In genomic region chr2:101815250-101815934, GRCm38 (mm10) we compare ENCODE assay signal across 9 mouse cellular contexts.
A peak's percentile ranks its signal among the peaks of the same experiment; 100 is the strongest.
DNase-seq lines count a peak whose midpoint lies in the region; ATAC-seq lines count a peak whose summit lies in the region.
"Had no signal": no experiment of that assay in that cellular context is flagged by ENCODE, and none has a peak within 500 bp of the region (broad histone marks: within the 10 kb centered on the region; RNA-seq: fewer than 3 reads in every experiment).

No protein-coding gene starts in this region.

- H3K4me2 ChIP-seq in heart, embryonic 12.5 days: no peak overlapping the region
- H3K4me2 ChIP-seq: liver, embryonic 15.5 days had no signal

- no peaks in the 10 kb centered on the region for H3K27me3 ChIP-seq in heart, embryonic 12.5 days (replicated peaks)
- H3K27me3 ChIP-seq: liver, embryonic 15.5 days had no signal

- no peak overlapping the region for H3K9ac ChIP-seq in heart, embryonic 12.5 days
- H3K9ac ChIP-seq: liver, embryonic 15.5 days had no signal

- no peaks in the 10 kb centered on the region for H3K9me3 ChIP-seq in heart, embryonic 12.5 days (replicated peaks)
- H3K9me3 ChIP-seq: liver, embryonic 15.5 days had no signal

- intact Hi-C loops in heart, postnatal 25 days (cut with DNase I): no loop called here

- no peak overlapping the region for H3K4me3 ChIP-seq in heart, embryonic 12.5 days
- H3K4me3 ChIP-seq: liver, embryonic 15.5 days had no signal

- WGBS in heart, embryonic 12.5 days: 32% methylated on average over 5 of the region's 5 CpGs

- peaks cover 14% of the 10 kb centered on the region for H3K4me1 ChIP-seq in heart, embryonic 12.5 days (replicated peaks)

- no peak overlapping the region for H3K27ac ChIP-seq in heart, embryonic 12.5 days (ENCODE audit: poor library complexity, severe bottlenecking)
- H3K27ac ChIP-seq: liver, embryonic 15.5 days had no signal

- H3K36me3 ChIP-seq in heart, embryonic 12.5 days: no peaks in the 10 kb centered on the region
- H3K36me3 ChIP-seq: liver, embryonic 15.5 days had no signal

- ATAC-seq in heart, embryonic 12.5 days (ENCODE audit: insufficient number of reproducible peaks, low FRiP score): peak; percentile 33; the same call in 1 of the 2 replicates
- ATAC-seq in granulocyte monocyte progenitor cell, adult 5-6 weeks (replicated peaks; ENCODE audit: poor library complexity, severe bottlenecking): peak; percentile 73

- no peak for DNase-seq in heart, postnatal 25 days (ENCODE audit: low spot score)
- peak; percentile 86 for DNase-seq in 3T3-L1 (ENCODE audit: low read depth, low spot score)
- peak; percentile 78 for DNase-seq in NIH3T3 (ENCODE audit: low read depth)
- peak; percentile 44 for DNase-seq in naive thymus-derived CD4-positive, alpha-beta T cell, adult 2 months (ENCODE audit: low read depth)
- DNase-seq in cerebellum, adult 11 months: no peak
- no peak for DNase-seq in frontal cortex, postnatal 25 days (ENCODE audit: low spot score in 2 of 2)

Comparison
In these comparisons a context has a peak if more than half of its experiments do, and no peak if none do; other contexts are left out.
1. DNase-seq: peak in 3T3-L1 (single experiment), NIH3T3 (single experiment) and naive thymus-derived CD4-positive, alpha-beta T cell, adult 2 months (single experiment); none in heart, postnatal 25 days (single experiment), cerebellum, adult 11 months (single experiment) and frontal cortex, postnatal 25 days (0 of 2).